ENCODE assay signal across 29 mouse cellular contexts in genomic region chr6:92084932-92085331, GRCm38 (mm10). TPM values are rescaled to one million over a fixed set of nuclear protein-coding genes. Genes with fewer than 3 reads are reported as not detected.
DNase-seq lines count a peak whose midpoint lies in the region; ATAC-seq and TF ChIP-seq lines count a peak whose summit lies in the region.
"Had no signal": no experiment of that assay in that cellular context is flagged by ENCODE, and none has a peak within 500 bp of the region (broad histone marks: within the 10 kb centered on the region; RNA-seq: fewer than 3 reads in every experiment).

No protein-coding gene starts in this region.

- H3K4me3 ChIP-seq in forebrain, postnatal 0 days (ENCODE audit: low read depth, low read length) = no peak overlapping the region
- no peak overlapping the region for H3K4me3 ChIP-seq in forebrain, embryonic 10.5 days
- H3K4me3 ChIP-seq in kidney, postnatal 0 days (replicated peaks; ENCODE audit: low read depth, low read length) = no peak overlapping the region
- H3K4me3 ChIP-seq in kidney, embryonic 14.5 days (ENCODE audit: low read length) = no peak overlapping the region
- H3K4me3 ChIP-seq in olfactory bulb, adult 2 months (ENCODE audit: insufficient read depth, low read depth, low read length) = no peak overlapping the region
- H3K4me3 ChIP-seq: embryonic facial prominence, embryonic 10.5 days; embryonic facial prominence, embryonic 13.5 days; erythroblast, embryonic 14.5 days; forebrain, embryonic 13.5 days; gastrocnemius, adult 2 months; heart, embryonic 12.5 days; heart, embryonic 15.5 days had no signal

- ATAC-seq in forebrain, postnatal 0 days = no peak
- ATAC-seq in kidney, postnatal 0 days (replicated peaks; ENCODE audit: low FRiP score, low read depth) = no peak
- ATAC-seq in kidney, embryonic 14.5 days (ENCODE audit: low FRiP score, low TSS enrichment) = no peak
- ATAC-seq: forebrain, embryonic 13.5 days; forebrain, embryonic 16.5 days; hindbrain, postnatal 0 days; inflammation-experienced regulatory T-cells, adult 6 months; intestine, embryonic 16.5 days; Patski had no signal

- no peak overlapping the region for H3K4me2 ChIP-seq in forebrain, postnatal 0 days (ENCODE audit: low read depth)
- no peak overlapping the region for H3K4me2 ChIP-seq in kidney, postnatal 0 days (ENCODE audit: low read length)
- no peak overlapping the region for H3K4me2 ChIP-seq in kidney, embryonic 14.5 days (replicated peaks; ENCODE audit: low read depth, low read length)
- H3K4me2 ChIP-seq: embryonic facial prominence, embryonic 13.5 days; forebrain, embryonic 13.5 days; heart, embryonic 12.5 days; heart, embryonic 15.5 days; hindbrain, embryonic 14.5 days had no signal

- H3K9ac ChIP-seq in forebrain, postnatal 0 days = no peak overlapping the region
- no peak overlapping the region for H3K9ac ChIP-seq in kidney, postnatal 0 days (ENCODE audit: low read depth, low read length)
- no peak overlapping the region for H3K9ac ChIP-seq in kidney, embryonic 14.5 days (ENCODE audit: low read depth, low read length)
- H3K9ac ChIP-seq: embryonic facial prominence, embryonic 13.5 days; forebrain, embryonic 13.5 days; heart, embryonic 12.5 days; heart, embryonic 15.5 days; hindbrain, embryonic 14.5 days had no signal

- H3K27ac ChIP-seq in forebrain, postnatal 0 days (ENCODE audit: low read depth, low read length) = no peak overlapping the region
- H3K27ac ChIP-seq in forebrain, embryonic 10.5 days = no peak overlapping the region
- H3K27ac ChIP-seq in kidney, postnatal 0 days = no peak overlapping the region
- H3K27ac ChIP-seq in kidney, embryonic 14.5 days (ENCODE audit: low read depth, low read length) = no peak overlapping the region
- 0 out of 2 replicates have a peak overlapping the region, but pooled peaks have one; percentile 36 for H3K27ac ChIP-seq in olfactory bulb, adult 2 months (ENCODE audit: insufficient read depth, low read depth, low read length)
- H3K27ac ChIP-seq: embryonic facial prominence, embryonic 10.5 days; embryonic facial prominence, embryonic 13.5 days; forebrain, embryonic 13.5 days; gastrocnemius, adult 2 months; heart, embryonic 15.5 days; hindbrain, embryonic 14.5 days; hindbrain, postnatal 0 days had no signal

- 0 out of 2 replicates have a peak, but pooled peaks cover 3% of the 10 kb centered on the region for H3K4me1 ChIP-seq in forebrain, postnatal 0 days (ENCODE audit: insufficient read depth)
- peaks cover 2% of the 10 kb centered on the region for H3K4me1 ChIP-seq in forebrain, embryonic 10.5 days
- H3K4me1 ChIP-seq in kidney, postnatal 0 days (replicated peaks; ENCODE audit: insufficient read depth, low read length) = no peaks in the 10 kb centered on the region
- H3K4me1 ChIP-seq in kidney, embryonic 14.5 days (ENCODE audit: control insufficient read depth, insufficient read depth, low read length) = peaks cover under 1% of the 10 kb centered on the region; the same call in 1 of the 2 replicates
- H3K4me1 ChIP-seq in olfactory bulb, adult 2 months (ENCODE audit: control insufficient read depth, insufficient read depth, low read length) = no peaks in the 10 kb centered on the region; the same call in 1 of the 2 replicates
- H3K4me1 ChIP-seq: embryonic facial prominence, embryonic 13.5 days had no signal

- TF ChIP-seq POLR2A in olfactory bulb, adult 2 months (IDR thresholded peaks at IDR 0.05; ENCODE audit: insufficient read depth, low read depth, low read length) = no peak

- WGBS in forebrain, postnatal 0 days = 81% methylated on average over 3 of the region's 3 CpGs
- WGBS in forebrain, embryonic 10.5 days = 82% methylated on average over 3 of the region's 3 CpGs
- WGBS in kidney, postnatal 0 days = 75% methylated on average over 3 of the region's 3 CpGs
- WGBS in kidney, embryonic 14.5 days = 75% methylated on average over 3 of the region's 3 CpGs
- 55% methylated on average over 3 of the region's 3 CpGs for WGBS in olfactory bulb, adult 2 months

- H3K9me3 ChIP-seq in forebrain, postnatal 0 days (ENCODE audit: low read length) = no peaks in the 10 kb centered on the region
- H3K9me3 ChIP-seq in forebrain, embryonic 10.5 days = no peaks in the 10 kb centered on the region
- no peaks in the 10 kb centered on the region for H3K9me3 ChIP-seq in kidney, postnatal 0 days (replicated peaks; ENCODE audit: low read length)
- H3K9me3 ChIP-seq in kidney, embryonic 14.5 days (ENCODE audit: control insufficient read depth, low read length) = no peaks in the 10 kb centered on the region
- H3K9me3 ChIP-seq: embryonic facial prominence, embryonic 10.5 days; embryonic facial prominence, embryonic 13.5 days; forebrain, embryonic 13.5 days; heart, embryonic 12.5 days; heart, embryonic 15.5 days had no signal

- no peaks in the 10 kb centered on the region for H3K36me3 ChIP-seq in forebrain, postnatal 0 days (ENCODE audit: insufficient read depth)
- H3K36me3 ChIP-seq in forebrain, embryonic 10.5 days (replicated peaks) = no peaks in the 10 kb centered on the region
- H3K36me3 ChIP-seq in kidney, postnatal 0 days (ENCODE audit: insufficient read depth, low read length) = no peaks in the 10 kb centered on the region
- no peaks in the 10 kb centered on the region for H3K36me3 ChIP-seq in kidney, embryonic 14.5 days (ENCODE audit: control insufficient read depth, insufficient read depth, low read length)
- H3K36me3 ChIP-seq: embryonic facial prominence, embryonic 10.5 days; embryonic facial prominence, embryonic 13.5 days; heart, embryonic 12.5 days; heart, embryonic 15.5 days had no signal

- peak; percentile 7 for DNase-seq in forebrain, postnatal 0 days
- no peak for DNase-seq in forebrain, embryonic 10.5 days (ENCODE audit: extremely low spot score, low spot score)
- peak; percentile 34 for DNase-seq in kidney, postnatal 0 days (ENCODE audit: low spot score)
- DNase-seq in lung, adult 18-20 months = no peak
- DNase-seq: adrenal gland, postnatal 10 days; adrenal gland, postnatal 36 days; cerebellum, adult 11 months; cerebellum, adult 2 months; cerebellum, adult 9-11 months; cerebellum, postnatal 25 days; embryo, embryonic 11 days; gastrocnemius, adult 2 months; gastrocnemius, postnatal 14 days; heart, postnatal 10 days; heart, postnatal 4 days had no signal

- H3K27me3 ChIP-seq in forebrain, postnatal 0 days (ENCODE audit: insufficient read depth, low read length) = no peaks in the 10 kb centered on the region
- no peaks in the 10 kb centered on the region for H3K27me3 ChIP-seq in forebrain, embryonic 10.5 days (ENCODE audit: poor library complexity, severe bottlenecking)
- H3K27me3 ChIP-seq in kidney, postnatal 0 days (ENCODE audit: insufficient read depth, low read length) = no peaks in the 10 kb centered on the region
- no peaks in the 10 kb centered on the region for H3K27me3 ChIP-seq in kidney, embryonic 14.5 days (ENCODE audit: control insufficient read depth, insufficient read depth, low read length)
- H3K27me3 ChIP-seq: embryonic facial prominence, embryonic 13.5 days; forebrain, embryonic 13.5 days; heart, embryonic 12.5 days; heart, embryonic 15.5 days; Patski had no signal

- no peak for TF ChIP-seq CTCF in forebrain, postnatal 0 days (IDR thresholded peaks at IDR 0.05; ENCODE audit: low read depth)
- TF ChIP-seq CTCF in kidney, postnatal 0 days (IDR thresholded peaks at IDR 0.05; ENCODE audit: low read depth) = no peak
- TF ChIP-seq CTCF in olfactory bulb, adult 2 months (IDR thresholded peaks at IDR 0.05; ENCODE audit: insufficient read depth, low read depth, low read length) = no peak

RNA-seq across cellular contexts. Expression of gene Nr2c2, which starts 6.3 kb away (rescaled TPM):
- 62.6 and 78.9 TPM in 2 replicates for total RNA-seq in forebrain, postnatal 0 days (2014; rRNA removed)
- 23.9 and 32.6 TPM in 2 replicates for polyA plus RNA-seq in forebrain, postnatal 0 days (2015; fragmentation: Nextera tagmentation; extraction: Ambion mirVana)
- 17.3 and 19.6 TPM in 2 replicates for polyA plus RNA-seq in forebrain, embryonic 10.5 days (2016; fragmentation: Nextera tagmentation; extraction: Ambion mirVana)
- polyA plus RNA-seq in kidney, postnatal 0 days (2015; fragmentation: Nextera tagmentation; extraction: Ambion mirVana) = 13.9 and 14.1 TPM in 2 replicates
- 19.4 and 25.4 TPM in 2 replicates for polyA plus RNA-seq in kidney, embryonic 14.5 days (2014; fragmentation: Nextera tagmentation; extraction: Ambion mirVana)
- not detected in 2 replicates for polyA plus RNA-seq in olfactory bulb, adult 2 months (2012; ENCODE audit: insufficient read depth, insufficient read length, low replicate concordance, missing spikeins)

Comparison
In these comparisons a context has a peak if more than half of its experiments do, and no peak if none do; other contexts are left out.
1. DNase-seq: peak in forebrain, postnatal 0 days (single experiment) and kidney, postnatal 0 days (single experiment); none in forebrain, embryonic 10.5 days (single experiment) and lung, adult 18-20 months (0 of 2).